Mouse (Mus musculus) hindlimb bud, embryonic 11.5 days (tissue): Measurements from ENCODE around the gene Mapk1ip1l.

Source experiments
- DNase-seq: peaks from one replicate; pipeline ENCODE4 v3.0.0-alpha.2; 2012; ENCODE audit warnings: low read depth, low spot score; ENCODE audit errors: extremely low spot score

Mapk1ip1l gene

GRCm38 (mm10) chr14:47354948-47355347 is 56.9 kb downstream of the Mapk1ip1l start:
- DNase-seq, result no peak

GRCm38 (mm10) chr14:47356622-47357021 is 58.6 kb downstream of the Mapk1ip1l start:
- no peak for DNase-seq

GRCm38 (mm10) chr14:47359610-47360009 is 61.5 kb downstream of the Mapk1ip1l start:
- DNase-seq, result no peak

GRCm38 (mm10) chr14:47361418-47361817 is 63.4 kb downstream of the Mapk1ip1l start:
- DNase-seq, result no peak

- DNase-seq, result no peak
These were observed 63.8 kb downstream of the Mapk1ip1l start for GRCm38 (mm10) chr14:47361899-47362298.

- DNase-seq, result no peak
These were observed 66.8 kb downstream of the Mapk1ip1l start for GRCm38 (mm10) chr14:47364742-47365449.

- DNase-seq, result no peak
These were observed 68.8 kb downstream of the Mapk1ip1l start for GRCm38 (mm10) chr14:47366881-47367321.

- DNase-seq, result no peak
These were observed 69.4 kb downstream of the Mapk1ip1l start, which contains the start of gene Lgals3 for GRCm38 (mm10) chr14:47367461-47367860. Lgals3 (plus strand) TSS chr14:47367751.

- no peak for DNase-seq
These were observed 71.7 kb downstream of the Mapk1ip1l start for GRCm38 (mm10) chr14:47369741-47370140.

GRCm38 (mm10) chr14:47370790-47371189 is 72.7 kb downstream of the Mapk1ip1l start:
- DNase-seq, result no peak

- no peak for DNase-seq
These were observed 73.6 kb downstream of the Mapk1ip1l start for GRCm38 (mm10) chr14:47371689-47372088.
